7 mouse cellular contexts compared by ENCODE assay signal in genomic region chr7:98178560-98179231, GRCm38 (mm10). TPM values are rescaled to one million over a fixed set of nuclear protein-coding genes. Genes with fewer than 3 reads are reported as not detected.
A peak's percentile ranks its signal among the peaks of the same experiment; 100 is the strongest.
DNase-seq lines count a peak whose midpoint lies in the region; ATAC-seq and TF ChIP-seq lines count a peak whose summit lies in the region.

No protein-coding gene starts in this region.

- H3K9ac ChIP-seq in CH12.LX (ENCODE audit: insufficient read depth, low read depth) = peak overlapping the region; percentile 68
- H3K9ac ChIP-seq in hindbrain, embryonic 13.5 days = peak overlapping the region; percentile 81
- H3K9ac ChIP-seq in liver, embryonic 11.5 days (ENCODE audit: low read depth, low read length) = peak overlapping the region; percentile 71

- TF ChIP-seq POLR2A in CH12.LX (IDR thresholded peaks at IDR 0.05; ENCODE audit: low read depth, low read length) = no peak

- peak; percentile 60 for ATAC-seq in Patski
- peak; percentile 49 for ATAC-seq in hindbrain, embryonic 13.5 days (ENCODE audit: low FRiP score)
- peak; percentile 8; the same call in 1 of the 2 replicates for ATAC-seq in liver, embryonic 11.5 days (replicated peaks; ENCODE audit: low FRiP score)

- H3K4me1 ChIP-seq in CH12.LX (ENCODE audit: control insufficient read depth in 1 of 2, insufficient read depth in 2 of 2) = peaks cover 5 to 24% of the 10 kb centered on the region in 2 experiments
- H3K4me1 ChIP-seq in hindbrain, embryonic 13.5 days (replicated peaks) = peaks cover 38% of the 10 kb centered on the region
- peaks cover 40% of the 10 kb centered on the region for H3K4me1 ChIP-seq in liver, embryonic 11.5 days (replicated peaks; ENCODE audit: control insufficient read depth, insufficient read depth, low read length)

- no peaks in the 10 kb centered on the region for H3K79me2 ChIP-seq in CH12.LX (replicated peaks; ENCODE audit: control insufficient read depth, extremely low read depth, insufficient read depth, poor library complexity, severe bottlenecking)

- WGBS in hindbrain, embryonic 13.5 days = 81% methylated on average over 5 of the region's 5 CpGs
- 74% methylated on average over 5 of the region's 5 CpGs for WGBS in liver, embryonic 11.5 days

- H3K9me3 ChIP-seq in CH12.LX (replicated peaks; ENCODE audit: low read length) = no peaks in the 10 kb centered on the region
- no peaks in the 10 kb centered on the region for H3K9me3 ChIP-seq in hindbrain, embryonic 13.5 days
- no peaks in the 10 kb centered on the region for H3K9me3 ChIP-seq in liver, embryonic 11.5 days (ENCODE audit: control insufficient read depth, low read length)

- in situ Hi-C loops in CH12.LX (cut with MboI; ENCODE audit: low pct_ligation_motif_present, low pct_unique_long_range_greater_than_20kb, low sequenced_read_pairs) (no loop called here), Patski (cut with MboI; ENCODE audit: low pct_unique_long_range_greater_than_20kb) (no loop called here)

- TF ChIP-seq RAD21 in CH12.LX (IDR thresholded peaks at IDR 0.05; ENCODE audit: low read depth, low read length) = no peak

- peak overlapping the region; percentile 45 to 82 (median 73) for H3K4me3 ChIP-seq in CH12.LX (replicated peaks in 1 of 3; ENCODE audit: low read depth in 2 of 3, low read length in 2 of 3, poor library complexity in 1 of 3)
- H3K4me3 ChIP-seq in hindbrain, embryonic 13.5 days = peak overlapping the region; percentile 73
- peak overlapping the region; percentile 82 for H3K4me3 ChIP-seq in liver, embryonic 11.5 days (ENCODE audit: low read depth, low read length)

- DNase-seq in CH12.LX (ENCODE audit: extremely low read depth) (no peak), Patski (ENCODE audit: low read depth, low spot score) (no peak)
- DNase-seq in liver, embryonic 11.5 days (ENCODE audit: low spot score) = no peak
- peak; percentile 83 for DNase-seq in yolk sac, embryonic 10.5 days (ENCODE audit: low spot score)
- DNase-seq in gastrocnemius, postnatal 4 days (ENCODE audit: low spot score in 2 of 2) = no peak
- DNase-seq in thymus, adult 18-20 months = no peak

- H3K27ac ChIP-seq in CH12.LX (ENCODE audit: insufficient read depth, low read depth) = no peak overlapping the region
- H3K27ac ChIP-seq in hindbrain, embryonic 13.5 days = no peak overlapping the region; the same call in 1 of the 2 replicates
- peak overlapping the region; percentile 85 for H3K27ac ChIP-seq in liver, embryonic 11.5 days (ENCODE audit: low read depth, low read length)

- no peak for TF ChIP-seq EP300 in CH12.LX (IDR thresholded peaks at IDR 0.05; ENCODE audit: low read length)

- CTCF ChIA-PET in Patski (lab: Charles Lee) = interaction anchor here (1.2 to 2.1 kb wide), 4 partner anchors 12 to 23 kb away, joined by 3 to 15 read pairs (median 7); no protein-coding TSS in a partner anchor

- H3K36me3 ChIP-seq in CH12.LX (replicated peaks in 1 of 2; ENCODE audit: control insufficient read depth in 1 of 2, insufficient read depth in 1 of 2, low read length in 1 of 2) = no peaks in the 10 kb centered on the region
- no peaks in the 10 kb centered on the region for H3K36me3 ChIP-seq in hindbrain, embryonic 13.5 days
- H3K36me3 ChIP-seq in liver, embryonic 11.5 days (ENCODE audit: control insufficient read depth, insufficient read depth, low read length) = no peaks in the 10 kb centered on the region

- POLR2A ChIA-PET in Patski (lab: Charles Lee) = interaction anchor here (1.2 to 1.7 kb wide), 2 partner anchors 15 to 21 kb away, joined by 4 to 11 read pairs; no protein-coding TSS in a partner anchor

- dilution Hi-C loops in CH12.LX (cut with MboI; ENCODE audit: extremely low pct_ligation_motif_present, extremely low pct_unique_long_range_greater_than_20kb, low sequenced_read_pairs) = no loop called here

- H3K27me3 ChIP-seq in CH12.LX (replicated peaks) (peaks cover 22% of the 10 kb centered on the region), Patski (no peaks in the 10 kb centered on the region)
- H3K27me3 ChIP-seq in hindbrain, embryonic 13.5 days = peaks cover 27% of the 10 kb centered on the region
- H3K27me3 ChIP-seq in liver, embryonic 11.5 days (replicated peaks; ENCODE audit: control insufficient read depth, insufficient read depth, low read length) = no peaks in the 10 kb centered on the region

- TF ChIP-seq CTCF in CH12.LX (conservative IDR thresholded peaks at IDR 0.05 in 1 of 2, IDR thresholded peaks at IDR 0.05 in 1 of 2; ENCODE audit: low read depth in 2 of 2, low read length in 2 of 2) (no peak), Patski (IDR thresholded peaks at IDR 0.05) (no peak)

- H3K4me2 ChIP-seq in CH12.LX (ENCODE audit: insufficient read depth, low read depth, poor library complexity, severe bottlenecking) = peak overlapping the region; percentile 57
- peak overlapping the region; percentile 71 for H3K4me2 ChIP-seq in hindbrain, embryonic 13.5 days
- H3K4me2 ChIP-seq in liver, embryonic 11.5 days = peak overlapping the region; percentile 88

TF ChIP-seq in CH12.LX, 34 proteins besides CTCF, POLR2A, EP300 and RAD21:
- no peak for TF ChIP-seq MAX (IDR thresholded peaks at IDR 0.05; ENCODE audit: low read length)
- no peak for TF ChIP-seq CHD1 (IDR thresholded peaks at IDR 0.05; ENCODE audit: low read depth, low read length)
- no peak for TF ChIP-seq IRF4 (IDR thresholded peaks at IDR 0.05; ENCODE audit: low read depth, low read length)
- no peak for TF ChIP-seq HCFC1 (IDR thresholded peaks at IDR 0.05; ENCODE audit: low read depth, low read length)
- TF ChIP-seq ZC3H11A (IDR thresholded peaks at IDR 0.05; ENCODE audit: low read depth, low read length) = no peak
- TF ChIP-seq PAX5 (IDR thresholded peaks at IDR 0.05; ENCODE audit: low read length) = no peak
- no peak for TF ChIP-seq MAZ (IDR thresholded peaks at IDR 0.05; ENCODE audit: low read depth, low read length)
- no peak for TF ChIP-seq MAFK (IDR thresholded peaks at IDR 0.05; ENCODE audit: insufficient replicate concordance, low read length)
- no peak for TF ChIP-seq RCOR1 (conservative IDR thresholded peaks at IDR 0.05; ENCODE audit: low read depth, low read length)
- TF ChIP-seq MYC (IDR thresholded peaks at IDR 0.05; ENCODE audit: low read depth, low read length) = no peak
- no peak for TF ChIP-seq SIN3A (IDR thresholded peaks at IDR 0.05; ENCODE audit: low read length)
- no peak for TF ChIP-seq E2F4 (IDR thresholded peaks at IDR 0.05; ENCODE audit: insufficient replicate concordance, low read depth, low read length)
- no peak for TF ChIP-seq ZNF384 (IDR thresholded peaks at IDR 0.05; ENCODE audit: low read depth, low read length)
- no peak for TF ChIP-seq USF1 (IDR thresholded peaks at IDR 0.05; ENCODE audit: low read depth, low read length)
- TF ChIP-seq JUND (conservative IDR thresholded peaks at IDR 0.05; ENCODE audit: low read depth, low read length) = no peak
- TF ChIP-seq NELFE (IDR thresholded peaks at IDR 0.05; ENCODE audit: low read depth, low read length) = no peak
- TF ChIP-seq CHD2 (IDR thresholded peaks at IDR 0.05; ENCODE audit: low read length) = no peak
- no peak for TF ChIP-seq SMC3 (IDR thresholded peaks at IDR 0.05; ENCODE audit: low read depth, low read length)

RNA-seq across cellular contexts. Expression of gene Capn5, which starts 0.6 kb away (rescaled TPM):
- total RNA-seq in CH12.LX (2012; rRNA removed) (0.29 and 0.55 TPM in 2 replicates), CH12.LX (2014; rRNA removed) (0.22 and 0.27 TPM in 2 replicates)
- polyA plus RNA-seq in CH12.LX (2012; ENCODE audit: insufficient read length, low read depth) (0.26 and 0.52 TPM in 2 replicates), Patski (2021) (69.8 TPM)
- 15.3 and 16.3 TPM in 2 replicates for polyA plus RNA-seq in hindbrain, embryonic 13.5 days (2015; fragmentation: Nextera tagmentation; extraction: Ambion mirVana)
- polyA plus RNA-seq in liver, embryonic 11.5 days (2014; fragmentation: Nextera tagmentation; extraction: Ambion mirVana) = 20.0 and 20.1 TPM in 2 replicates
- 1 to 10 TPM; 6.8 to 8.6 TPM for total RNA-seq in gastrocnemius, postnatal 4 days (2021)

RNA-seq across cellular contexts. Expression of gene B3gnt6, which starts 20.6 kb away (rescaled TPM):
- total RNA-seq in CH12.LX (2012; rRNA removed) (not detected in 2 replicates), CH12.LX (2014; rRNA removed) (not detected in 2 replicates)
- polyA plus RNA-seq in CH12.LX (2012; ENCODE audit: insufficient read length, low read depth) (not detected in 2 replicates), Patski (2021) (0.12 TPM)
- 0.27 TPM in 1 of 2 replicates, not detected in the other for polyA plus RNA-seq in hindbrain, embryonic 13.5 days (2015; fragmentation: Nextera tagmentation; extraction: Ambion mirVana)
- 0.09 TPM in 1 of 2 replicates, not detected in the other for polyA plus RNA-seq in liver, embryonic 11.5 days (2014; fragmentation: Nextera tagmentation; extraction: Ambion mirVana)
- not detected for total RNA-seq in gastrocnemius, postnatal 4 days (2021)

RNA-seq across cellular contexts. Expression of gene Omp, which starts 33.4 kb away (rescaled TPM):
- total RNA-seq in CH12.LX (2012; rRNA removed) (0.08 TPM in 1 of 2 replicates, not detected in the other), CH12.LX (2014; rRNA removed) (not detected in 2 replicates)
- polyA plus RNA-seq in CH12.LX (2012; ENCODE audit: insufficient read length, low read depth) (not detected in 2 replicates), Patski (2021) (0.62 TPM)
- polyA plus RNA-seq in hindbrain, embryonic 13.5 days (2015; fragmentation: Nextera tagmentation; extraction: Ambion mirVana) = 0.30 and 0.49 TPM in 2 replicates
- polyA plus RNA-seq in liver, embryonic 11.5 days (2014; fragmentation: Nextera tagmentation; extraction: Ambion mirVana) = 0.62 and 0.70 TPM in 2 replicates
- under 1 TPM; 0.32 to 0.36 TPM for total RNA-seq in gastrocnemius, postnatal 4 days (2021)

RNA-seq across cellular contexts. Expression of gene Myo7a, which starts 59.4 kb away (rescaled TPM):
- total RNA-seq in CH12.LX (2012; rRNA removed) = 11.3 and 13.2 TPM in 2 replicates
- 12.9 and 14.0 TPM in 2 replicates for total RNA-seq in CH12.LX (2014; rRNA removed)
- polyA plus RNA-seq in CH12.LX (2012; ENCODE audit: insufficient read length, low read depth) = 28.0 and 29.7 TPM in 2 replicates
- 4.0 TPM for polyA plus RNA-seq in Patski (2021)
- polyA plus RNA-seq in hindbrain, embryonic 13.5 days (2015; fragmentation: Nextera tagmentation; extraction: Ambion mirVana) = 17.3 and 18.4 TPM in 2 replicates
- 20.1 and 20.7 TPM in 2 replicates for polyA plus RNA-seq in liver, embryonic 11.5 days (2014; fragmentation: Nextera tagmentation; extraction: Ambion mirVana)
- total RNA-seq in gastrocnemius, postnatal 4 days (2021) = 1 to 10 TPM; 7.0 to 7.1 TPM

Comparison
In these comparisons a context has a peak if more than half of its experiments do, and no peak if none do; other contexts are left out.
1. ATAC-seq: peak in every context shown above with its lines; median percentile 60 in Patski; 49 in hindbrain, embryonic 13.5 days; 8 in liver, embryonic 11.5 days.
2. RNA of gene Capn5, which starts 0.6 kb away (polyA plus RNA-seq): 69.8 TPM in Patski (single experiment), 20.0 to 20.1 TPM in liver, embryonic 11.5 days and 15.3 to 16.3 TPM in hindbrain, embryonic 13.5 days; 0.26 to 0.52 TPM in CH12.LX; every median in the first group is over 10 times any median in the second.
3. Peak in every context shown above with its lines, with median percentiles within 50 percentile points of each other: H3K4me2 ChIP-seq, H3K4me3 ChIP-seq and H3K9ac ChIP-seq.